In genomic region chr13:114026751-114027150, GRCm38 (mm10) we compare ENCODE assay signal across 23 mouse cellular contexts.
"Had no signal": no experiment of that assay in that cellular context is flagged by ENCODE, and none has a peak within 500 bp of the region (broad histone marks: within the 10 kb centered on the region; RNA-seq: fewer than 3 reads in every experiment).

No protein-coding gene starts in this region.

- H3K27ac ChIP-seq: liver, embryonic 14.5 days; midbrain, embryonic 10.5 days; neural tube, embryonic 12.5 days; neural tube, embryonic 15.5 days; stomach, postnatal 0 days had no signal

- H3K4me3 ChIP-seq: megakaryocyte, embryonic 14.5 days; midbrain, embryonic 10.5 days; neural tube, embryonic 12.5 days; neural tube, embryonic 15.5 days had no signal

- H3K9ac ChIP-seq: liver, embryonic 14.5 days; liver, postnatal 0 days; lung, embryonic 14.5 days; neural tube, embryonic 12.5 days; neural tube, embryonic 15.5 days had no signal

- H3K4me2 ChIP-seq: liver, embryonic 11.5 days; lung, embryonic 14.5 days; neural tube, embryonic 12.5 days; neural tube, embryonic 15.5 days had no signal

- H3K4me1 ChIP-seq: megakaryocyte, embryonic 14.5 days; midbrain, embryonic 10.5 days; neural tube, embryonic 12.5 days; neural tube, embryonic 15.5 days had no signal

- H3K27me3 ChIP-seq: megakaryocyte, embryonic 14.5 days; neural tube, embryonic 12.5 days; neural tube, embryonic 15.5 days had no signal

- H3K9me3 ChIP-seq: midbrain, embryonic 10.5 days; neural tube, embryonic 12.5 days; neural tube, embryonic 15.5 days had no signal

- DNase-seq: kidney, adult 9 months; kidney, postnatal 14 days; kidney, postnatal 4 days; layer of hippocampus, adult 9-11 months; liver, postnatal 0 days; lung, embryonic 14.5 days; lung, postnatal 36 days; midbrain, embryonic 14.5 days; right cerebral cortex, adult 18-20 months; right cerebral cortex, postnatal 14 days; right cerebral cortex, postnatal 4 days; spleen, adult 18-20 months; thymus, adult 2 months; thymus, postnatal 14 days; thymus, postnatal 4 days had no signal

- H3K36me3 ChIP-seq: midbrain, embryonic 10.5 days; neural tube, embryonic 12.5 days; neural tube, embryonic 15.5 days had no signal

- ATAC-seq: liver, postnatal 0 days; lung, postnatal 0 days had no signal
